Mouse (Mus musculus) CD4-positive, CD25-positive, alpha-beta regulatory T cell, adult 4 months (primary cell): ENCODE measurements around the gene Ddah2. TPM values are rescaled to one million over a fixed set of nuclear protein-coding genes. Genes with fewer than 3 reads are reported as not detected.
A peak's percentile ranks its signal among the peaks of the same experiment; 100 is the strongest.

ENCODE experiments used
- ATAC-seq: one replicate; pipeline ENCODE4 v1.8.0; 2017
- polyA plus RNA-seq, 2 experiments: library from polyadenylated mRNA; unstranded; fragments of 100-300 nt; shearing (Covaris generic); gene quantifications; one replicate each; pipeline ENCODE4 v1.2.1; 2017

The Ddah2 gene
- polyA plus RNA-seq, 2 experiments from 2014 or later: 1.1 to 6.3 TPM

- no peak for ATAC-seq
Observed at GRCm38 (mm10) chr17:35079778-35080177, 20.9 kb downstream of the Ddah2 start.

DNA sequence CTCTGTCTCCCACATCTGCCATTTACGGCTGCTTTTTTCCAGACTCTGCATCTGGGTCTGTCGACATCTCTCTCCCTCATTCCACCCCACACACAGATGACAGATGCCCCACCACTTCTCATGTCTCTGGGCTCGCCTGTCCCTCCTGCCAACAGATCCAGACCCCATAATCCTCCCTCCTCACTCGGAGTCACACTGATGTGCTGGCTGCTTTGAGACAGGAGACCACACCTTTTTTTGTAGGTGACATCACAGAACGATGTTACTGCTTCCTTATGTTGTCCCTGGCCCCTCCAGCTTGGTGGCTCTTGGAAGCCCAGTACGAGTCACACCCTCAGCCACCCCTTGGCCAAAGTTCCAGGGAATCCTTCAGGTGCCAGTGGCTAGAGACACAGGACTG lies 21.4 kb downstream of the Ddah2 start:
- ATAC-seq: no peak

GRCm38 (mm10) chr17:35080710-35081109 lies 21.9 kb downstream of the Ddah2 start:
- no peak for ATAC-seq

- ATAC-seq: no peak
Observed at GRCm38 (mm10) chr17:35082841-35083576, 24.2 kb downstream of the Ddah2 start.

- ATAC-seq: no peak
Observed at GRCm38 (mm10) chr17:35083929-35084497, 25.2 kb downstream of the Ddah2 start.

GRCm38 (mm10) chr17:35085208-35085865 lies 26.5 kb downstream of the Ddah2 start, which contains the start of gene Ly6g6f:
Ly6g6f (minus strand) TSS chr17:35085610.
- ATAC-seq: no peak

- no peak for ATAC-seq
Observed at GRCm38 (mm10) chr17:35088151-35088550, 29.3 kb downstream of the Ddah2 start.

GRCm38 (mm10) chr17:35088825-35089644 lies 30.2 kb downstream of the Ddah2 start, which contains the start of gene Abhd16a:
Abhd16a (plus strand) TSS chr17:35089263.
- ATAC-seq: peak; percentile 94

DNA sequence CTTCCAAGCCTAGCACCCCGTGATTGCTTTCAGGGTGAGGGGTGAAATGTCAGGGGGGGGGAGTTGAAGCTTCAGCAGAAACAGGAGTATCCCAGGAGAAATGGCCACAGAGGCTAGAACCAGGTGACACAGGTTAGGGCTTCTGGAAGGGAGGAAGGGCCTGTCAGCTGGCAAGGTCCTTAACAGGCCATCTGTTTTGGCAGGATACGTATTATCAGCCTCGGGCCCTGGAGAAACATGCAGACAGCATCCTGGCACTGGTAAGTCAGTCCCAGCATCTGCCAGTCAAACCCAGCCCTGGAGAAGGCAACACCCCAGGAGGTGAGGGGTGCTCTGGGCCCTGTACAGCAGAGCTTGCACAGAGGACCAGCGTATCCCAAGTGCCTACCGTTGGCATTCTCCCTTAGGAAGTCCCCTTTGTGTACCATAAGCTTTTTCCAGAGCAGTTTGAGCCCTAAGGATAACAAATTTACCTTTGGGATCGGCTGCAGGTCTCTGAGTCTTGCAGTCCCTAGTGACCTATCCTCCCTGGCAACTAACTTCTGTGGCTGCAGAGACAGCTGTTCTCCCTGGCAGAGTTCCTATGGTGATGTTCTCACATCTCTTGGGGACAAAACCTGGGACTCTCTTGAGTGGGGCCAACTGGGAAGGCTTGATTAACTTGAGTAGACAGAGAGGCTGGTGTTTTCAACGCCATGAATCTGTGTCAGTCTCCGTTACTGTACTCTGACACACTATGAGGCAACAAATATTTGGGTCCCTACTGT lies 31.5 kb downstream of the Ddah2 start:
- no peak for ATAC-seq

DNA sequence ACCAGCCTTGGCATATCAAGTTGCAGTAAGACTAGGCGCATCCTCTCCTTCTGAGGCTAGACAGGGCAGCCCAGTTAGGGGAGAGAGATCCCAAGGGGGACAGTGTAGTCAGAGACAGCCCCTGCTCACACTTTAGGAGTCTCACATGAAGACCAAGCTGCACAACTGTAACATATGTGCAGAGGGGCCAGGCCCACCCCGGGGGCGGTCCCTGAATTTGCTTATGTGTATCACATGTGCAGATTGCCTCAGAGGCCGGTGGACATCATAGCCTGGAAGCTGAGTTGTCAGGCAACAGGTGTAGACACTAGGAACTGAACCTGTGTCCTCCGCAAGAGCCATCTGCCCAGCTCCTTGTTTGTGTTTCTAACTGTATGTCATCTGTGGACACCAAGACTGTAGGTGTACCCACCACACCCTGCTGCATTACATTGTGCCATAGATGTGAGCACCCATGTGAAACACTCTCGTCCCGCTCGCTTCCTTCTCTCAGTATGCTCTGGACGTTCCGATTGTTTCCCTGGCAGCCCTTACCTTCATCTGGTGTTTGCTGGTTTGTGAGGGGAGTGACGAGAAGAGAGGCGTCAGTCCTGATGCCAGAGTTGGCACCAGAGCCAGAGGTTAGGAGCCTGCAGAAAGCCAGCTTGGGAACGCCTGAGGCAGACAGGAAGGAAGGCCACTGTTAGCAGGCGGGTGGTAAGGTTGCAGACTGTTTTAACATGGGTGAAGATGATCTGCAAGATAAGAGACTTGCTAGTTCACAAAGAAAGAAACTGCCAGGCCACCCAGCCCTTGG lies 33.8 kb downstream of the Ddah2 start:
- ATAC-seq: no peak

DNA sequence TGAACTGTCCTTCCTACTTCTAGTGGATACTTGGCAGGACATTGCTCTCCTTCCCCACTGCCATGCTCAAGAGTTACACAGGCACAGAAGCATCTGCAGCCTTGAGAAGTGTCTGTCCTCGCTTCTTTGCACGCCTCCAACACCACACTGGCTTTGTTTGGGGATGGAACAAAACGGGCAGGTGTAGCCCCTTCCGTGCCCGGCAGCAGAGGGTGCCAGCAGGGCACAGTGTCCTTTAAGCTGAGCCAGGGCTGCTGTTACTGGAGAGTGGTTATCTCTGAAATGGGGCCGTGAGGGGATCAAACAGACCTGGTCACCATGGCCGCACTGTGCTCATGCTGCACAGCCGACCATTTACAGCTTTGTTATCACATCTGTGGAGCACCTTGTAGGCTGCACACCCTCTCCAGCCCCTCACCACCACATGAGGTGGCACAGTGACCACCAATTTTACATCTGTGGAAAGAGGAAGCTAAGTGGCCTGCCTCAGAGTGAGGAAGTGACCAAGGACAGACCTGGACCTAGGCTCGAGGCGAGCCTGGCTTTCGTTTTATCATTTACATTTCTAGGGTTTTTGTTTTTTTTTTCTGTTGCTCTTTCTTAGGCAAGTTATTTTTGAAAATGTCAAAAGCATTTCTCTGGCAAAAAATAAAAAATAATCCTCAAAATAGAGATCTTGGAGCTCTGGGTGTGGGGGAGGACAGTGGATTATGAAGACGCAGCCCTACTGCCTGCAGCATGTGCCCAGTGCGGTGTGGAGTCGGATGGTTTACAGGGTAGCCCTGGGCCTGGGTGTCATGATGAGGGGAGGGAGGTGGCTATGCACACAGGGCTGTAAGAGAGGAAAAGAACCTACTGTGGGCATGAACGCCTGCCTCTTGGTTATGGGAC lies 35.9 kb downstream of the Ddah2 start:
- no peak for ATAC-seq

- no peak for ATAC-seq
Observed at GRCm38 (mm10) chr17:35096597-35096996, 37.8 kb downstream of the Ddah2 start.

- ATAC-seq: no peak
Observed at GRCm38 (mm10) chr17:35097164-35097655, 38.4 kb downstream of the Ddah2 start.

GRCm38 (mm10) chr17:35100196-35100765 lies 41.4 kb downstream of the Ddah2 start:
- ATAC-seq: no peak

- no peak for ATAC-seq
Observed at GRCm38 (mm10) chr17:35101161-35101560, 42.3 kb downstream of the Ddah2 start.

DNA sequence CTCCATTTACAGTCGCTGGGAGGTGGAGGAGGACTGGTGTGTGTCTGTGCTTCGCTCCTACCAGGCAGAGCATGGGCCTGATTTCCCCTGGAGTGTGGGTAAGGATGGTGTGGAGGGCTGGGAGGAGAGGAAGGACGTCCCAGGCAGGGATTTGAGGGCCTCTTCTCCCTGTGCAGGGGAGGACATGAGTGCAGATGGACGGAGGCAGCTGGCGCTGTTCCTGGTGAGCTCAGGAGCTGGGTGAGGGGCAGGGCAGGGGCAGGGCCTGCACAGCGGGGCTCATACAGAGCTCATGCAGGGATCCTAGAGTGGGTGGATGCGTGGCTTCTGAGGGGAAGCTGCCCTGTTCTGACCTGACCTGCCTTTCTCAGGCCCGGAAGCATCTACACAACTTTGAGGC lies 43.5 kb downstream of the Ddah2 start:
- no peak for ATAC-seq

DNA sequence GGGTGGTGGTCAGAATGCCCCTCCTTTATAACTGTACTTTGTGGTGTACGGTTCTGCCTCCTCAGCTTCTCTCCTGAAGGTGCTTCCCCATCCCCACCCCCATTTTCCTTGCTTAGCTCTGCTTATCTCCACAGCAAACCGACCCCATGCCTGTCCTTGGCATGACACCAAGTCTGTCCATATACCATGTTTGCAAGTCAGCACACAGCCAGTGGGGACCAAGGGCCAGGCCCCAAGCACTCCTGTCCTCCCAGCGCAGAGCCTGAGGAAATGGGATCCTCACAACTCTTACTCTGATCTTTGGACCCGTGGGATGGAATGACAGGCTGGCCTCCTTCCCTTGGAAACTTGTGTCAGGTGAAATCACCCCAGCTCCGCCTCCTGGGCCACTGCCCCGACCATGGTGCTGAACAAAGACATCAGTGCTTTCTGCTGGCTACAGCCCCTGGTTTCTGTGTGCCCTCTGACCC lies 44.4 kb downstream of the Ddah2 start:
- ATAC-seq: no peak

GRCm38 (mm10) chr17:35104079-35104478 lies 45.2 kb downstream of the Ddah2 start:
- ATAC-seq: no peak

DNA sequence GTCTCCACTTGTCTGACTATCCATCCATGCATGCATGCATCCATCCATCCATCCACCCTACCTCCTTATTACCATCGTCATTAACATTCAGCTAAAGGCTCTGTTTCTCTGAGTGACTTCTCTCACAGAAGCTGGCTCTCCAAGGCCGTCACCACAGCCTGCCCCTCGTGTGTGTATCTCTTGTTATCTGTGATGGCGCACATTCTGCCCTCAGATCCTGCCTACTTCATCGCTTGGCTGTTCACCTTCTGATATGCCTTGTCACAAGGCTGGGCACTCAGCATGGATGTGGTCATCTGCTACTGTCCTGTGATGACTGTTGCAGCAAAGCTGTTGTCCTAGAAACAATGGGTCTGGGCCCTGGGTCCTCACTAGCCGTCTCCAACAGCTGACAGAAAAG lies 45.9 kb downstream of the Ddah2 start:
- no peak for ATAC-seq
